Mouse (Mus musculus): Measurements from ENCODE around the gene Ablim2. TPM values are rescaled to one million over a fixed set of nuclear protein-coding genes. Genes with fewer than 3 reads are reported as not detected.

Ablim2 gene
- polyA plus RNA-seq, 2 experiments, result 0.16 TPM; not detected in 1

DNA sequence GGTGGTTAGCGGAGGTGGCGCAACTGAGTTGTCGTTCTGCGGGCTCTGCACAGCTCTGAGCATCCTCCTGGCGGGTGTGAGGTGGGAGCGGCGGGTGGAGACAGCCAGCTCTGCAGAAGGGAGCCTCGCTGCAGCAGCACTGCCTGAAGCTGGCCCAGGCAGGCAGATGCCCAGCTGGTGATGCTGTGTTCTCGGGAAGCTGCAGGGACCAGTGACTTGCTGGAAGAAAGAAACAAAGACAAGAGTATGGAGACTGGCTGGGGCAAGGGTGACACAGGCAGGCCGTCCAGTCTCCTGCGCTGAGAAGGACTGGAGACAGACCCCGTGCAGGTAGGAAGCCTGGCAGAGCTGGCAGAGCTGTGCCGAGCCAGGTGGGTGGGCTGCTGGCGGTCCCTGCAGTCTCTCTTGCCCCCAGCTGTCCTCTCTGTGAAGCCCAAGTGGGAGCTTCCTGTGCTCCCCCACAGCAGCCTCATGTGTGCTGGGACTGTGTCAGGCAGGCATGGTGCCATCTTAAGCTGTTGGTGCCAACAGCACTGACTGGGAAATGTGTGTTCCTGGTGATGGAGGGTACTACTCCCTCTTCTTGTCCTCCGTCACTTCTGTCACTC, 56.8 kb downstream of the Ablim2 start:
- no peak overlapping the region for H3K27ac ChIP-seq
- no peaks in the 10 kb centered on the region for H3K9me3 ChIP-seq (ENCODE audit: control insufficient read depth, low read length)
- no peak for TF ChIP-seq EP300 (IDR thresholded peaks at IDR 0.05; ENCODE audit: low read depth)
- TF ChIP-seq CTCF (IDR thresholded peaks at IDR 0.05; ENCODE audit: low read depth), result no peak
- WGBS (ENCODE audit: insufficient replicate concordance), result 52% methylated on average over 15 of the region's 15 CpGs
- ATAC-seq (ENCODE audit: insufficient read depth) (no peak), DNase-seq (ENCODE audit: low read depth in 3 of 3, low spot score in 3 of 3) (no peak)
- H3K4me1 ChIP-seq (replicated peaks; ENCODE audit: control insufficient read depth in 2 of 2, insufficient read depth in 2 of 2, low read length in 1 of 2), result no peaks in the 10 kb centered on the region
- no peaks in the 10 kb centered on the region for H3K27me3 ChIP-seq (ENCODE audit: control insufficient read depth, insufficient read depth, low read length)
- no peaks in the 10 kb centered on the region for H3K36me3 ChIP-seq (replicated peaks; ENCODE audit: control insufficient read depth, insufficient read depth, low read depth)
- H3K9ac ChIP-seq (replicated peaks), result no peak overlapping the region
- H3K4me2 ChIP-seq (ENCODE audit: low read depth), result no peak overlapping the region
- no peak overlapping the region for H3K4me3 ChIP-seq (ENCODE audit: insufficient read depth in 1 of 2, low read depth in 2 of 2, low read length in 2 of 2)

DNA sequence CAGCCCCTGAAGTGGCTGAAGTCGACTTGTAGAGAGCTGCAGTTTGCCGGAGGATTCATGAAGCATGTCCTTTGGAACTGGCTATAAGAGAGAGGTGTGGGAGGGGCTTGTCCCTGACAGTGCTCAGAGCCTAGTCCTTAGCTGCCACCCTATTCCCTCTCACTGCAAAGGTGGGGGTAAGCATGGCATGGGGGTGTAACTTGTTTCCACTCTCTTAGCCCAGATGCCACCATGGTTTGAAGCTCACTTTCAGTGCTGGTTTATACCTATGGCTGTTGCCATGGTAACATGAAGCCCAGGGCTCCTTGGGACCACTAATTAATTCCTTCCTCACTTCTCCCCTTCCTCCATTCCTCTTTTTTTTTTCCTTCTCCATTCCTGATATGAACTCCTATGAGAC, 57.4 kb downstream of the Ablim2 start:
- H3K9me3 ChIP-seq (ENCODE audit: control insufficient read depth, low read length), result no peaks in the 10 kb centered on the region
- ATAC-seq (ENCODE audit: insufficient read depth) (no peak), DNase-seq (ENCODE audit: low read depth in 3 of 3, low spot score in 3 of 3) (no peak)
- H3K36me3 ChIP-seq (replicated peaks; ENCODE audit: control insufficient read depth, insufficient read depth, low read depth), result no peaks in the 10 kb centered on the region
- no peak overlapping the region for H3K4me2 ChIP-seq (ENCODE audit: low read depth)
- no peaks in the 10 kb centered on the region for H3K27me3 ChIP-seq (ENCODE audit: control insufficient read depth, insufficient read depth, low read length)
- no peak overlapping the region for H3K9ac ChIP-seq (replicated peaks)
- no peak overlapping the region for H3K27ac ChIP-seq
- TF ChIP-seq CTCF (IDR thresholded peaks at IDR 0.05; ENCODE audit: low read depth) (no peak), EP300 (IDR thresholded peaks at IDR 0.05; ENCODE audit: low read depth) (no peak)
- WGBS (ENCODE audit: insufficient replicate concordance), result 32% methylated on average over 2 of the region's 2 CpGs
- no peaks in the 10 kb centered on the region for H3K4me1 ChIP-seq (replicated peaks; ENCODE audit: control insufficient read depth in 2 of 2, insufficient read depth in 2 of 2, low read length in 1 of 2)
- H3K4me3 ChIP-seq (ENCODE audit: insufficient read depth in 1 of 2, low read depth in 2 of 2, low read length in 2 of 2), result no peak overlapping the region

GRCm38 (mm10) chr5:35817266-35817665, 59.6 kb downstream of the Ablim2 start:
- Histone ChIP-seq H3K27me3 (ENCODE audit: control insufficient read depth, insufficient read depth, low read length) (no peaks in the 10 kb centered on the region), H3K4me2 (ENCODE audit: low read depth) (no peak overlapping the region), H3K4me3 (ENCODE audit: insufficient read depth in 1 of 2, low read depth in 2 of 2, low read length in 2 of 2) (no peak overlapping the region), H3K9me3 (ENCODE audit: control insufficient read depth, low read length) (no peaks in the 10 kb centered on the region), H3K27ac (no peak overlapping the region), H3K9ac (replicated peaks) (no peak overlapping the region), H3K4me1 (replicated peaks; ENCODE audit: control insufficient read depth in 2 of 2, insufficient read depth in 2 of 2, low read length in 1 of 2) (no peaks in the 10 kb centered on the region), H3K36me3 (replicated peaks; ENCODE audit: control insufficient read depth, insufficient read depth, low read depth) (no peaks in the 10 kb centered on the region)
- no peak for TF ChIP-seq EP300 (IDR thresholded peaks at IDR 0.05; ENCODE audit: low read depth)
- DNase-seq (ENCODE audit: low read depth in 3 of 3, low spot score in 3 of 3) (no peak), ATAC-seq (ENCODE audit: insufficient read depth) (no peak)
- 41% methylated on average over 3 of the region's 5 CpGs for WGBS (ENCODE audit: insufficient replicate concordance)

- H3K9ac ChIP-seq (replicated peaks), result no peak overlapping the region
- TF ChIP-seq CTCF (IDR thresholded peaks at IDR 0.05; ENCODE audit: low read depth) (no peak), EP300 (IDR thresholded peaks at IDR 0.05; ENCODE audit: low read depth) (no peak)
- ATAC-seq (ENCODE audit: insufficient read depth) (no peak), DNase-seq (ENCODE audit: low read depth in 3 of 3, low spot score in 3 of 3) (no peak)
- no peak overlapping the region for H3K27ac ChIP-seq
- H3K9me3 ChIP-seq (ENCODE audit: control insufficient read depth, low read length), result no peaks in the 10 kb centered on the region
- no peaks in the 10 kb centered on the region for H3K27me3 ChIP-seq (ENCODE audit: control insufficient read depth, insufficient read depth, low read length)
- H3K4me3 ChIP-seq (ENCODE audit: insufficient read depth in 1 of 2, low read depth in 2 of 2, low read length in 2 of 2), result no peak overlapping the region
- 63% methylated on average over 3 of the region's 3 CpGs for WGBS (ENCODE audit: insufficient replicate concordance)
- no peaks in the 10 kb centered on the region for H3K4me1 ChIP-seq (replicated peaks; ENCODE audit: control insufficient read depth in 2 of 2, insufficient read depth in 2 of 2, low read length in 1 of 2)
- no peak overlapping the region for H3K4me2 ChIP-seq (ENCODE audit: low read depth)
- H3K36me3 ChIP-seq (replicated peaks; ENCODE audit: control insufficient read depth, insufficient read depth, low read depth), result no peaks in the 10 kb centered on the region
These were observed 60.2 kb downstream of the Ablim2 start for GRCm38 (mm10) chr5:35817882-35818281.

- WGBS (ENCODE audit: insufficient replicate concordance), result 57% methylated on average over 5 of the region's 5 CpGs
- Histone ChIP-seq H3K27me3 (ENCODE audit: control insufficient read depth, insufficient read depth, low read length) (no peaks in the 10 kb centered on the region), H3K4me2 (ENCODE audit: low read depth) (no peak overlapping the region), H3K27ac (no peak overlapping the region), H3K4me3 (ENCODE audit: insufficient read depth in 1 of 2, low read depth in 2 of 2, low read length in 2 of 2) (no peak overlapping the region), H3K9me3 (ENCODE audit: control insufficient read depth, low read length) (no peaks in the 10 kb centered on the region), H3K9ac (replicated peaks) (no peak overlapping the region), H3K36me3 (replicated peaks; ENCODE audit: control insufficient read depth, insufficient read depth, low read depth) (no peaks in the 10 kb centered on the region), H3K4me1 (replicated peaks; ENCODE audit: control insufficient read depth in 2 of 2, insufficient read depth in 2 of 2, low read length in 1 of 2) (no peaks in the 10 kb centered on the region)
- DNase-seq (ENCODE audit: low read depth in 3 of 3, low spot score in 3 of 3) (no peak), ATAC-seq (ENCODE audit: insufficient read depth) (no peak)
- TF ChIP-seq CTCF (IDR thresholded peaks at IDR 0.05; ENCODE audit: low read depth) (no peak), EP300 (IDR thresholded peaks at IDR 0.05; ENCODE audit: low read depth) (no peak)
These were observed 65.0 kb downstream of the Ablim2 start for GRCm38 (mm10) chr5:35822721-35823120.

Data from liver, embryonic 14.5 days (tissue).